Mouse (Mus musculus): ENCODE measurements at regions not wholly inside any gene's neighbourhood (a gene's known extent, or its start where the extent isn't known, plus 50 kb on each side); places are given as distances from the start of the nearest gene placed in this dataset.

GRCm38 (mm10) chr13:112171940-112172715 is 116.1 kb upstream of the Ankrd55 start:
- H3K36me3 ChIP-seq: no peaks in the 10 kb centered on the region
- no peaks in the 10 kb centered on the region for H3K27me3 ChIP-seq
- no peak overlapping the region for H3K4me3 ChIP-seq
- ATAC-seq (replicated peaks; ENCODE audit: insufficient number of reproducible peaks, insufficient read depth, low FRiP score, low read depth): no peak
- no peak overlapping the region for H3K9ac ChIP-seq
- H3K4me2 ChIP-seq: no peak overlapping the region
- no peaks in the 10 kb centered on the region for H3K9me3 ChIP-seq (replicated peaks)
- H3K27ac ChIP-seq: no peak overlapping the region
- H3K4me1 ChIP-seq (replicated peaks): peaks cover 4% of the 10 kb centered on the region; the same call in 1 of the 2 replicates
- WGBS: 62% methylated on average over 11 of the region's 11 CpGs

- Histone ChIP-seq H3K4me3 (no peak overlapping the region), H3K9me3 (replicated peaks) (no peaks in the 10 kb centered on the region), H3K4me2 (no peak overlapping the region), H3K36me3 (no peaks in the 10 kb centered on the region), H3K27me3 (no peaks in the 10 kb centered on the region), H3K9ac (no peak overlapping the region), H3K27ac (no peak overlapping the region), H3K4me1 (replicated peaks) (peaks cover 4% of the 10 kb centered on the region; the same call in 1 of the 2 replicates)
- WGBS: 76% methylated on average over 8 of the region's 8 CpGs
- no peak for ATAC-seq (replicated peaks; ENCODE audit: insufficient number of reproducible peaks, insufficient read depth, low FRiP score, low read depth)
Observed at GRCm38 (mm10) chr13:112173973-112174372, 114.3 kb upstream of the Ankrd55 start.

GRCm38 (mm10) chr13:112178031-112178430 is 110.2 kb upstream of the Ankrd55 start:
- Histone ChIP-seq H3K4me3 (no peak overlapping the region), H3K27me3 (no peaks in the 10 kb centered on the region), H3K4me2 (no peak overlapping the region), H3K4me1 (replicated peaks) (no peaks in the 10 kb centered on the region), H3K9me3 (replicated peaks) (no peaks in the 10 kb centered on the region), H3K36me3 (no peaks in the 10 kb centered on the region), H3K9ac (no peak overlapping the region), H3K27ac (no peak overlapping the region)
- 89% methylated on average over 4 of the region's 4 CpGs for WGBS
- no peak for ATAC-seq (replicated peaks; ENCODE audit: insufficient number of reproducible peaks, insufficient read depth, low FRiP score, low read depth)

- Histone ChIP-seq H3K4me2 (no peak overlapping the region), H3K9ac (no peak overlapping the region), H3K36me3 (no peaks in the 10 kb centered on the region), H3K4me1 (replicated peaks) (peaks cover 32% of the 10 kb centered on the region), H3K27me3 (no peaks in the 10 kb centered on the region), H3K4me3 (no peak overlapping the region), H3K9me3 (replicated peaks) (no peaks in the 10 kb centered on the region), H3K27ac (no peak overlapping the region)
- no peak for ATAC-seq (replicated peaks; ENCODE audit: insufficient number of reproducible peaks, insufficient read depth, low FRiP score, low read depth)
- 93% methylated on average over 10 of the region's 10 CpGs for WGBS
Observed at GRCm38 (mm10) chr13:112183996-112184395, 104.3 kb upstream of the Ankrd55 start.

GRCm38 (mm10) chr13:112185116-112185515 is 103.1 kb upstream of the Ankrd55 start:
- Histone ChIP-seq H3K4me3 (no peak overlapping the region), H3K36me3 (no peaks in the 10 kb centered on the region), H3K9ac (no peak overlapping the region), H3K4me2 (no peak overlapping the region), H3K4me1 (replicated peaks) (peaks cover 43% of the 10 kb centered on the region), H3K9me3 (replicated peaks) (no peaks in the 10 kb centered on the region), H3K27ac (no peak overlapping the region), H3K27me3 (no peaks in the 10 kb centered on the region)
- ATAC-seq (replicated peaks; ENCODE audit: insufficient number of reproducible peaks, insufficient read depth, low FRiP score, low read depth): no peak
- 51% methylated on average over 10 of the region's 12 CpGs for whole genome bisulfite sequencing

- Histone ChIP-seq H3K4me3 (no peak overlapping the region), H3K27ac (peak overlapping the region; percentile 77), H3K4me1 (replicated peaks) (peaks cover 44% of the 10 kb centered on the region), H3K9me3 (replicated peaks) (no peaks in the 10 kb centered on the region), H3K9ac (no peak overlapping the region), H3K36me3 (no peaks in the 10 kb centered on the region), H3K4me2 (no peak overlapping the region), H3K27me3 (no peaks in the 10 kb centered on the region)
- 11% methylated on average over 3 of the region's 3 CpGs for WGBS
- no peak for ATAC-seq (replicated peaks; ENCODE audit: insufficient number of reproducible peaks, insufficient read depth, low FRiP score, low read depth)
Observed at GRCm38 (mm10) chr13:112187226-112187625, 101.0 kb upstream of the Ankrd55 start.

- peak; percentile 64; the same call in 1 of the 2 replicates for ATAC-seq (replicated peaks; ENCODE audit: insufficient number of reproducible peaks, insufficient read depth, low FRiP score, low read depth)
- Histone ChIP-seq H3K9me3 (replicated peaks) (no peaks in the 10 kb centered on the region), H3K36me3 (no peaks in the 10 kb centered on the region), H3K27me3 (no peaks in the 10 kb centered on the region), H3K4me3 (no peak overlapping the region), H3K4me2 (no peak overlapping the region), H3K4me1 (replicated peaks) (peaks cover 46% of the 10 kb centered on the region), H3K27ac (peak overlapping the region; percentile 77), H3K9ac (no peak overlapping the region)
- 12% methylated on average over 7 of the region's 7 CpGs for WGBS
Observed at GRCm38 (mm10) chr13:112188313-112188712, 99.9 kb upstream of the Ankrd55 start.

GRCm38 (mm10) chr13:112188741-112189476 is 99.3 kb upstream of the Ankrd55 start:
- no peaks in the 10 kb centered on the region for H3K9me3 ChIP-seq (replicated peaks)
- ATAC-seq (replicated peaks; ENCODE audit: insufficient number of reproducible peaks, insufficient read depth, low FRiP score, low read depth): no peak
- WGBS: 70% methylated on average over 18 of the region's 18 CpGs
- H3K4me1 ChIP-seq (replicated peaks): peaks cover 40% of the 10 kb centered on the region
- H3K9ac ChIP-seq: no peak overlapping the region
- H3K27ac ChIP-seq: peak overlapping the region; percentile 77
- H3K36me3 ChIP-seq: no peaks in the 10 kb centered on the region
- H3K27me3 ChIP-seq: no peaks in the 10 kb centered on the region
- no peak overlapping the region for H3K4me2 ChIP-seq
- no peak overlapping the region for H3K4me3 ChIP-seq

GRCm38 (mm10) chr13:112189605-112190004 is 98.6 kb upstream of the Ankrd55 start:
- H3K9ac ChIP-seq: no peak overlapping the region
- WGBS: 44% methylated on average over 5 of the region's 5 CpGs
- H3K9me3 ChIP-seq (replicated peaks): no peaks in the 10 kb centered on the region
- no peak for ATAC-seq (replicated peaks; ENCODE audit: insufficient number of reproducible peaks, insufficient read depth, low FRiP score, low read depth)
- no peaks in the 10 kb centered on the region for H3K27me3 ChIP-seq
- peaks cover 39% of the 10 kb centered on the region for H3K4me1 ChIP-seq (replicated peaks)
- no peaks in the 10 kb centered on the region for H3K36me3 ChIP-seq
- H3K4me2 ChIP-seq: no peak overlapping the region
- H3K27ac ChIP-seq: peak overlapping the region; percentile 77; the same call in 1 of the 2 replicates
- H3K4me3 ChIP-seq: no peak overlapping the region

GRCm38 (mm10) chr13:112192192-112192905 is 95.9 kb upstream of the Ankrd55 start:
- Histone ChIP-seq H3K4me1 (replicated peaks) (peaks cover 42% of the 10 kb centered on the region), H3K27ac (no peak overlapping the region), H3K9ac (no peak overlapping the region), H3K27me3 (no peaks in the 10 kb centered on the region), H3K36me3 (no peaks in the 10 kb centered on the region), H3K4me2 (no peak overlapping the region), H3K9me3 (replicated peaks) (no peaks in the 10 kb centered on the region), H3K4me3 (no peak overlapping the region)
- 30% methylated on average over 9 of the region's 9 CpGs for WGBS
- ATAC-seq (replicated peaks; ENCODE audit: insufficient number of reproducible peaks, insufficient read depth, low FRiP score, low read depth): no peak

- no peak overlapping the region for H3K4me2 ChIP-seq
- H3K4me1 ChIP-seq (replicated peaks): peaks cover 31% of the 10 kb centered on the region
- H3K27me3 ChIP-seq: no peaks in the 10 kb centered on the region
- H3K27ac ChIP-seq: no peak overlapping the region
- ATAC-seq (replicated peaks; ENCODE audit: insufficient number of reproducible peaks, insufficient read depth, low FRiP score, low read depth): no peak
- 77% methylated on average over 4 of the region's 5 CpGs for WGBS
- H3K9me3 ChIP-seq (replicated peaks): no peaks in the 10 kb centered on the region
- no peaks in the 10 kb centered on the region for H3K36me3 ChIP-seq
- no peak overlapping the region for H3K4me3 ChIP-seq
- no peak overlapping the region for H3K9ac ChIP-seq
Observed at GRCm38 (mm10) chr13:112193676-112194075, 94.6 kb upstream of the Ankrd55 start.
